Mouse (Mus musculus): ENCODE measurements at regions not wholly inside any gene's neighbourhood (a gene's known extent, or its start where the extent isn't known, plus 50 kb on each side); places are given as distances from the start of the nearest gene placed in this dataset.

DNA sequence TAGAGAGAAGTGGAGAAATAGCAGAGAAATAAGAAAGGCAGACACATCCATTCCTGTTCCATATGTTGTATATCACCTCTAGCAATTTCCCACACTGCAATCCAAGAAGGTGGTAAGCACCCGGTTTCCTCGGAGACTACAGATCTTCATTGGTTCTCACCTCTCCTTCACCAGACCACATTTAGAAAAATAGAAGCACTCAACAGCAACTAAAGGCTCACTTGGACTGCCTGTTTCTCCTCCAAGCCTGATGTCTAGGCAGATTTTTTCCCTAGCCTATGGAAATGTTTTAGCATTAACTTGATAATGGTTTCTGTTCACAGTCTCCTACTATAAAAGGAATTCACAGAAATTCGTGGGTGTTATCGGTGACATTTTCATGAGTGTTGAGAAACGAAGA is 403.3 kb upstream of the Defb41 start:
- no peak for TF ChIP-seq CTCF (IDR thresholded peaks at IDR 0.05; ENCODE audit: control insufficient read depth, insufficient read depth, insufficient read length)
- TF ChIP-seq CEBPB (IDR thresholded peaks at IDR 0.05; ENCODE audit: low read depth), result no peak
- no peak for TF ChIP-seq USF1 (IDR thresholded peaks at IDR 0.05; ENCODE audit: low read depth)
- TF ChIP-seq MYOG (IDR thresholded peaks at IDR 0.05; ENCODE audit: control insufficient read depth, extremely low read depth, insufficient read length), result no peak
- TF ChIP-seq MAX (IDR thresholded peaks at IDR 0.05), result no peak
- no peak for TF ChIP-seq MYOD1 (IDR thresholded peaks at IDR 0.05; ENCODE audit: control insufficient read depth, insufficient read length, low read depth)
- TF ChIP-seq FOSL1 (IDR thresholded peaks at IDR 0.05; ENCODE audit: insufficient read depth, low read length, poor library complexity, severe bottlenecking), result no peak

Data from C2C12 (cell line).